Mouse (Mus musculus) retina, postnatal 1 day (tissue): ENCODE measurements at regions not wholly inside any gene's neighbourhood (a gene's known extent, or its start where the extent isn't known, plus 50 kb on each side); places are given as distances from the start of the nearest gene placed in this dataset.
"Not testable (repeated sequence)": the region's sequence is repeated elsewhere in the genome, so short reads cannot be mapped to it uniquely, and the experiment has no call there.

ENCODE experiments used
- DNase-seq: peaks from one replicate; pipeline ENCODE4 v3.0.0-alpha.2; 2012

DNA sequence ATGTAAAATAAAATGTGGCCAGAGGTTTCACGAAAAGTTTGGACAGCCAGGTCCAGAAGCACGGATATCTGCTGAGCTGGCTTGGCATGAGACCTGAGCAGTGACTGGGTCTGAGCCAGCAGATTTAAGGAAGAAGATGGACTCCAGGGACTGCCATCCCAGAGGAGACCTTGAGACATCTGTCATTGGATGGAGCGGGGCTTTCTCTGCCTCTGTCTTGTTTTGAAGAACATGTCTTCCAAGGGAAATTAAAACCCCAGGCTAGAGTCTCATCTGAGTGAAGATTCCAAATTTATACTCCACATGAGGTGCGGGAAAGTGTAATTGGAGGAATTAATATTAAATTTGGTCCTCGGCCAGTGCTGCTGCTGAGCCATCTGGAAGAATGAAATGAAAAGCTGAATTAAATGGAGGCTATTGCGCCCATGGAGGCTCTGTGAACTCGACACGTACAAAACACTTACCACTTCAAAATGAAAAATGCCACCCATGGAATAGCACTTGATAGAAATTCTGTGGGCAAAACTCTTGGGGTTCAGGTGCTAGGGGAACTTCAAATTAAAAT lies 129.8 kb upstream of the Adcy2 start:
- no peak for DNase-seq

- no peak for DNase-seq
These were observed 128.2 kb upstream of the Adcy2 start for GRCm38 (mm10) chr13:69127522-69127921.

- not testable (repeated sequence) for DNase-seq
These were observed 119.4 kb upstream of the Adcy2 start for GRCm38 (mm10) chr13:69118743-69119142.

DNA sequence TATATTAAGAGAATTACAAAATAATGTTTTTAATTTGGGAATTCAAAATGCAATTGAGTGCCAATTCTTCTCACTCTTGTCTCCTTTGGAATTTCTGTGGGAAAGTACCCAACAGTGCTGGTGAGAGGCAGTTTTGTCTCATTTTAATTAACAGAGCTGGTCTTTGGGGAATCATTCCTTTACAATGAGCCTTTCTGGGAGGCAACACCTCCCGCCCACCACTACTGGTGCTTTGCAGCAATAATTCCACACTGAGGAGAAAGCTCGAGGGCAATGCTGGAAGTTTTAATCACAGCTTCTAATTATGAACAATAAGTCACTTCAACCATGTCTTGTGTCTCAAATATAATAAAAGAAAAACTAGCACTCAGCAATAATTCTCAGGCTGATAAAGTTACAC lies 109.8 kb upstream of the Adcy2 start:
- DNase-seq, result no peak

GRCm38 (mm10) chr13:69086613-69087012 lies 87.3 kb upstream of the Adcy2 start:
- DNase-seq, result peak; percentile 71

- peak; percentile 3 for DNase-seq
These were observed 71.0 kb upstream of the Adcy2 start for GRCm38 (mm10) chr13:69070336-69070735.

GRCm38 (mm10) chr13:69069817-69070216 lies 70.5 kb upstream of the Adcy2 start:
- no peak for DNase-seq

DNA sequence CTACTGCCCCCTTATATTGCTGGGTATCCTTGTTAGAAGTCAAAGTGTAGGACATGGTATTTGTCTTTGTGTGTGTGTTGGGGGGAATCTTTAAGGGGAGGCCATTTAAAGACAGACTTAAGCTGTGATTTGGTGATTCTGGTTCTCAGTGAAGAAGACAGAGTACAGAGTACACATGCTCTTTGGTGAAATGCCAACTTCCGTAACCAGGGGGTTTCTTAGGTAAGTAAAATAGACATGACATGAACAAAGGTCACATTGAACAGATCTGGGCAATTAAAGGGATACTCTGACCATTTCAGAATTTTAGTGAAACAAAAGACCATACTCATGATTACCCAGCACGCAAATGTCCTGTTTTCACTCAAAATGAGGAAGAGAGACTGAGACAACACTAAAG lies 67.3 kb upstream of the Adcy2 start:
- DNase-seq, result no peak

- DNase-seq, result no peak
These were observed 65.9 kb upstream of the Adcy2 start for GRCm38 (mm10) chr13:69065285-69065684.

DNA sequence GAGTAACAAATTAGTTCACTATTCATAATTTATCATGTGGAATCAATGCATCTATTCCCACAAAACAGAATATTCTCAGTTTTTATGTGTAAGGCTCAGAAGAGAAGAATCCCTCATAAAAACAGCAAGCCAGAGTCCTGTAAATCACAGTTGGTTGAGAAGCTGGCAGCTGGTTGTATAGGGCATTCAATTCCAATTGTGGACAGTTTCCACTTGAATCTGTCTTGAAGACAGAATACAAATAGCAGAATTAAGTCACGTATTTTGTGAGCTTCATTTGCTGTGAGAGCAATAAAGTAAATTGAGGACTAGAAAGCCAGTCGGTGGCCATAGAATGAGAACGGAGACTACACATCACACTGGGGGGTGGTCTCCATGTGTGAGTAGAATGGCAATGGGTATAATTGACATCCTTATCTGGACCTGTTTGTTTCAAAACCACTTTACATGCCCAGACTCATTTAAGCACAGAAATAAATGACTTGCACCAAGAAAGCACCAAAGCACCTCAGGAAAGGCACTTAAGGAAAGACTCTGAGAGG lies 63.4 kb upstream of the Adcy2 start:
- no peak for DNase-seq

- DNase-seq, result no peak
These were observed 62.1 kb upstream of the Adcy2 start for GRCm38 (mm10) chr13:69061436-69061835.
